Mouse (Mus musculus): ENCODE data around the gene Tmem123. TPM values are rescaled to one million over a fixed set of nuclear protein-coding genes. Genes with fewer than 3 reads are reported as not detected.

Gene Tmem123
- total and polyA plus RNA-seq, 2 experiments from 2014 or later, result 62.4 to 81.9 TPM

DNA sequence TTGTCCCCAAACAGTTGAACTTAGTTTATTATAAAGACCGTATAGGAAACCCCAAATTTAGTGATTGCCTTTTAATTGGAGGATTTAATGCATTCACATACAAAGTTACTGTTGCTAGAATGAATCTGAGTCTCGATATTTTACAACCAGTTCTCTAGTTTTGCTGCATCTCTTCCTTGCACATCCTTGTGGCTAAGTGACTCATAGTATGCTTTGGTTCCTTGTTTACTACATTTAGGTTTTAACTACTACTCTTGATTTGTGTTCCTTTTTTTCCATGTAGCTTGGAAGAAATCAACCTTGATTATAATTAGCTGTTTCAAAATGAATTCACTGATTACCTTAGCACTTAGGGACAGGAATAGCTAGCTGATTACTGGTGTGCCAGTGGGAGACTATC, 11.2 kb downstream of the Tmem123 start:
- DNase-seq (ENCODE audit: low spot score) (no peak), ATAC-seq (ENCODE audit: insufficient read depth, low read depth) (no peak)
- H3K27ac ChIP-seq (ENCODE audit: low read depth), result no peak overlapping the region
- H3K4me3 ChIP-seq (ENCODE audit: low read depth, low read length), result no peak overlapping the region
- H3K27me3 ChIP-seq (ENCODE audit: control insufficient read depth, insufficient read depth, low read length), result no peaks in the 10 kb centered on the region
- no peak overlapping the region for H3K9ac ChIP-seq (replicated peaks; ENCODE audit: low read depth, low read length)
- no peak for TF ChIP-seq EP300 (IDR thresholded peaks at IDR 0.05; ENCODE audit: low read depth)
- TF ChIP-seq CTCF (IDR thresholded peaks at IDR 0.05; ENCODE audit: low read depth), result no peak
- peaks cover 21% of the 10 kb centered on the region for H3K4me1 ChIP-seq (ENCODE audit: control insufficient read depth, insufficient read depth)
- 94% methylated on average over 2 of the region's 2 CpGs for WGBS
- no peak overlapping the region for H3K4me2 ChIP-seq (ENCODE audit: low read depth, low read length)
- H3K9me3 ChIP-seq (replicated peaks; ENCODE audit: control insufficient read depth, low read length), result no peaks in the 10 kb centered on the region
- peaks cover 49% of the 10 kb centered on the region for H3K36me3 ChIP-seq (replicated peaks; ENCODE audit: control insufficient read depth, insufficient read depth, low read length)

DNA sequence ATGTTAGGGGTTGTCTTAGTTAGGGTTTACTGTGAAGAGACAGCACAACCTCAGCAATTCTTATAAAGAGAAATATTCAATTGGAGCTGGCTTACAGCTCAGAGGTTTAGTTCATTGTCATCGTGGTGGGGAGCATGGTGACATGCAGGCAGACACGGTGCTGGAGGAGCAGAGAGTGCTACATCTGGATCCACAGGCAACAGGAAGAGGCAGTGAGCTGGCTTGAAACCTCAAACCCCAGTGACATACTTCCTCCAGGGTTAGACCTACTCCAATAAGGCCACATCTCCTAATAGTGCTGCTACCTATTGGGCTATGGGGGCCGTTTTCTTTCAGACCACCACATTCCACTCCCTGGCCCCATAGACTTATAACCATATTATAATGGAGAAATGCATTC, 12.1 kb downstream of the Tmem123 start:
- TF ChIP-seq CTCF (IDR thresholded peaks at IDR 0.05; ENCODE audit: low read depth) (no peak), EP300 (IDR thresholded peaks at IDR 0.05; ENCODE audit: low read depth) (no peak)
- Histone ChIP-seq H3K27ac (ENCODE audit: low read depth) (no peak overlapping the region), H3K27me3 (ENCODE audit: control insufficient read depth, insufficient read depth, low read length) (no peaks in the 10 kb centered on the region), H3K9me3 (replicated peaks; ENCODE audit: control insufficient read depth, low read length) (no peaks in the 10 kb centered on the region), H3K4me1 (ENCODE audit: control insufficient read depth, insufficient read depth) (peaks cover 12% of the 10 kb centered on the region), H3K4me2 (ENCODE audit: low read depth, low read length) (no peak overlapping the region), H3K36me3 (replicated peaks; ENCODE audit: control insufficient read depth, insufficient read depth, low read length) (peaks cover 50% of the 10 kb centered on the region), H3K9ac (replicated peaks; ENCODE audit: low read depth, low read length) (no peak overlapping the region), H3K4me3 (ENCODE audit: low read depth, low read length) (no peak overlapping the region)
- DNase-seq (ENCODE audit: low spot score), result no peak
- ATAC-seq (ENCODE audit: insufficient read depth, low read depth), result no peak
- 85% methylated on average over 3 of the region's 3 CpGs for WGBS

DNA sequence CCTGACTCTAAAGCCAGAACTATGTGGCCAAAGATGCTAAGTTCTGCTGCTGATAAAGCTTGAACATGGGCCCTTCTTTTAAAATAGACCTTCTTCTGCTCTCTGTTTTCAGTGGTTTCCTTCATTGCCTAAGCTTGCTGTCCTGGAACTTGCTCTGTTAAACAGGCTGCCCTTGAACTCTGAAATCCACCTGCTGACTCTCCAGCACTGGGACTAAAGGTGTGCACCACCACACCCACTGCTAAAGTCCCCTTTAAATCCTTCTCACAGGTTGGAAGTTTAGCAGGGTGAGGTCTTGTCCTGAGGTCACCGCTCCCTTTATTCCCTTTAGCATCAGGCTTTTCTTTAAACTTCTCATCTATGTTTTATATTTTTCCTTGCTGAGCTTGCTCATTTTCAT, 13.1 kb downstream of the Tmem123 start:
- no peak for ATAC-seq (ENCODE audit: insufficient read depth, low read depth)
- no peak overlapping the region for H3K4me2 ChIP-seq (ENCODE audit: low read depth, low read length)
- no peak overlapping the region for H3K4me3 ChIP-seq (ENCODE audit: low read depth, low read length)
- H3K27ac ChIP-seq (ENCODE audit: low read depth), result no peak overlapping the region
- H3K27me3 ChIP-seq (ENCODE audit: control insufficient read depth, insufficient read depth, low read length), result no peaks in the 10 kb centered on the region
- WGBS, result 95% methylated on average over 1 of the region's 1 CpGs
- DNase-seq (ENCODE audit: low spot score), result no peak
- H3K9me3 ChIP-seq (replicated peaks; ENCODE audit: control insufficient read depth, low read length), result no peaks in the 10 kb centered on the region
- H3K9ac ChIP-seq (replicated peaks; ENCODE audit: low read depth, low read length), result no peak overlapping the region
- peaks cover 12% of the 10 kb centered on the region for H3K4me1 ChIP-seq (ENCODE audit: control insufficient read depth, insufficient read depth)
- no peak for TF ChIP-seq CTCF (IDR thresholded peaks at IDR 0.05; ENCODE audit: low read depth)
- no peak for TF ChIP-seq EP300 (IDR thresholded peaks at IDR 0.05; ENCODE audit: low read depth)
- H3K36me3 ChIP-seq (replicated peaks; ENCODE audit: control insufficient read depth, insufficient read depth, low read length), result peaks cover 59% of the 10 kb centered on the region

DNA sequence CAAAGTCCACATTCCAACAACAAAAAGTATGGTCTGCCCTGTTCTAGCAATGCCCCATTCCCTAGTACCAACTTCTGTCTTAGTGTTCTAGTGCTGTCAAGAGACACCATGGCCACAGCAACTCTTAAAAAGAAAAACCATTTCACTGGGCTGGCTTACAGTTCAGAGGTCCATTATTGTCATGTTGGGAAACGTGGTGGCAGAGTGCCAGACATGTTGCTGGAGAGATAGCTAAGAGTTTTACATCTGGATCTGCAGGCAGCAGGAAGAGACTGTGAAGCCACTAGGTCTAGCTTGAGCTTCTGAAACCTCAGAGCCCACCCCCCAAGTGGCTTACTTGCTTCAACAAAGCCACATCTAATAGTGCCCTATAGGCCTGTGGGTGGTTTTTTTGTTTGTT, 13.8 kb downstream of the Tmem123 start:
- TF ChIP-seq CTCF (IDR thresholded peaks at IDR 0.05; ENCODE audit: low read depth) (no peak), EP300 (IDR thresholded peaks at IDR 0.05; ENCODE audit: low read depth) (no peak)
- no peak overlapping the region for H3K4me3 ChIP-seq (ENCODE audit: low read depth, low read length)
- H3K27ac ChIP-seq (ENCODE audit: low read depth), result no peak overlapping the region
- no peaks in the 10 kb centered on the region for H3K9me3 ChIP-seq (replicated peaks; ENCODE audit: control insufficient read depth, low read length)
- H3K36me3 ChIP-seq (replicated peaks; ENCODE audit: control insufficient read depth, insufficient read depth, low read length), result peaks cover 57% of the 10 kb centered on the region
- no peaks in the 10 kb centered on the region for H3K27me3 ChIP-seq (ENCODE audit: control insufficient read depth, insufficient read depth, low read length)
- H3K9ac ChIP-seq (replicated peaks; ENCODE audit: low read depth, low read length), result no peak overlapping the region
- no peak for ATAC-seq (ENCODE audit: insufficient read depth, low read depth)
- 52% methylated on average over 1 of the region's 1 CpGs for WGBS
- no peak for DNase-seq (ENCODE audit: low spot score)
- H3K4me1 ChIP-seq (ENCODE audit: control insufficient read depth, insufficient read depth), result peaks cover 5% of the 10 kb centered on the region; the same call in 1 of the 2 replicates
- H3K4me2 ChIP-seq (ENCODE audit: low read depth, low read length), result no peak overlapping the region

DNA sequence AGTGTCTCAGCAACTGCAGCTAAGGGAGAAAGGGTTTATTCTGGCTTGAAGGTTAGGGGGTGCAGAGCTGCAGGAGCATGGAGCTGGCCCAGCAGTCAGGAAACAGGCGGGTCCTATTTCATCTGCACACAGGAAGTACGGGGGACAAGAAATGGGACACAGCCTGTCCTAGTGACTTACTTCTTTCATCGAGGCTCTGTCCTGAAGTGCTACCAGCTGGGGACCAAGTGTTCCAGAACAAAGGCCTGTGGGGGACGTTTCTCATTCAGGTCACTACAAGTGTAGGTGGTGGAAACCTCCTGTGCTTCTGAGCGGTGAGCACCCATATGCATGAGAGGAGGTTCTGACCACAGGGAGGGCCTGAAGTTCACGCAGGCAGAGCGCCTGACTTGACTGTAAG, 14.9 kb downstream of the Tmem123 start:
- Histone ChIP-seq H3K4me1 (ENCODE audit: control insufficient read depth, insufficient read depth) (no peaks in the 10 kb centered on the region), H3K9me3 (replicated peaks; ENCODE audit: control insufficient read depth, low read length) (no peaks in the 10 kb centered on the region), H3K4me3 (ENCODE audit: low read depth, low read length) (no peak overlapping the region), H3K27ac (ENCODE audit: low read depth) (no peak overlapping the region), H3K27me3 (ENCODE audit: control insufficient read depth, insufficient read depth, low read length) (no peaks in the 10 kb centered on the region), H3K36me3 (replicated peaks; ENCODE audit: control insufficient read depth, insufficient read depth, low read length) (peaks cover 46% of the 10 kb centered on the region), H3K4me2 (ENCODE audit: low read depth, low read length) (no peak overlapping the region), H3K9ac (replicated peaks; ENCODE audit: low read depth, low read length) (no peak overlapping the region)
- DNase-seq (ENCODE audit: low spot score) (no peak), ATAC-seq (ENCODE audit: insufficient read depth, low read depth) (no peak)
- TF ChIP-seq EP300 (IDR thresholded peaks at IDR 0.05; ENCODE audit: low read depth) (no peak), CTCF (IDR thresholded peaks at IDR 0.05; ENCODE audit: low read depth) (no peak)
- 83% methylated on average over 7 of the region's 7 CpGs for WGBS

DNA sequence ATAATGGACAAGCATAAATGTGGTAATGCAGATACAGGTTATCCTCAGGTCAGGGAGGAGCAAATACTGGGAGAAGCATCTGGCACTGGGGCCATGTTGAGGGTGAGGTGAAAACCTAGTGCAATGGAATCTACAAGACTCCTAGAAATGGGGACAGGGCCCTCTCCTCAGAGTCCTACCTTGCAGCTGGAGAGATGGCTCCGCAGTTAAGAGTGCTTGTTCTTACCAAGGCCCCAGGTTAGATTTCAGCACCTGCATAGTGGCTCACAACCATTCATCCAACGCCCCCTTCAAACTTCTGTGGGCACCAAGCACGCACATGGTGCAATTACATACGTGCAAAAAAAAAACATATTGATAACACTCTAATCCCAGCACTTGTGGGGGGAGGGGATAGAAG, 15.9 kb downstream of the Tmem123 start:
- no peak overlapping the region for H3K9ac ChIP-seq (replicated peaks; ENCODE audit: low read depth, low read length)
- DNase-seq (ENCODE audit: low spot score) (no peak), ATAC-seq (ENCODE audit: insufficient read depth, low read depth) (no peak)
- no peak overlapping the region for H3K4me3 ChIP-seq (ENCODE audit: low read depth, low read length)
- H3K4me2 ChIP-seq (ENCODE audit: low read depth, low read length), result no peak overlapping the region
- peaks cover 45% of the 10 kb centered on the region for H3K36me3 ChIP-seq (replicated peaks; ENCODE audit: control insufficient read depth, insufficient read depth, low read length)
- no peaks in the 10 kb centered on the region for H3K9me3 ChIP-seq (replicated peaks; ENCODE audit: control insufficient read depth, low read length)
- H3K27ac ChIP-seq (ENCODE audit: low read depth), result no peak overlapping the region
- TF ChIP-seq CTCF (IDR thresholded peaks at IDR 0.05; ENCODE audit: low read depth) (no peak), EP300 (IDR thresholded peaks at IDR 0.05; ENCODE audit: low read depth) (no peak)
- no peaks in the 10 kb centered on the region for H3K4me1 ChIP-seq (ENCODE audit: control insufficient read depth, insufficient read depth)
- H3K27me3 ChIP-seq (ENCODE audit: control insufficient read depth, insufficient read depth, low read length), result no peaks in the 10 kb centered on the region
- WGBS, result 87% methylated on average over 4 of the region's 4 CpGs

All from heart, postnatal 0 days (tissue).